Mouse (Mus musculus) midbrain, embryonic 13.5 days (tissue): ENCODE measurements around the gene Inka1. TPM values are rescaled to one million over a fixed set of nuclear protein-coding genes. Genes with fewer than 3 reads are reported as not detected.

ENCODE experiments used
- ATAC-seq: fragments of 200-750 bp; cut with Nextera tagmentation; 2 replicates; pipeline ENCODE4 v1.8.0; 2017; ENCODE audit warnings: mild to moderate bottlenecking, moderate TSS enrichment, moderate library complexity
- H3K27ac ChIP-seq: fragments of 300-500 bp; sonication (generic); 2 replicates; pipeline ENCODE4 v1.5.1; 2015; ENCODE audit warnings: inconsistent platforms, mild to moderate bottlenecking, moderate library complexity
- H3K27me3 ChIP-seq: fragments of 300-500 bp; sonication (generic); 2 replicates; pipeline ENCODE4 v1.6.1; 2015; ENCODE audit warnings: mild to moderate bottlenecking, inconsistent platforms
- H3K36me3 ChIP-seq: fragments of 300-500 bp; sonication (generic); 2 replicates; pipeline ENCODE4 v1.6.1; 2015; ENCODE audit warnings: mild to moderate bottlenecking, inconsistent platforms
- H3K4me1 ChIP-seq: fragments of 300-500 bp; sonication (generic); replicated peaks from 2 replicates; pipeline ENCODE4 v1.6.1; 2015; ENCODE audit warnings: inconsistent platforms
- H3K4me2 ChIP-seq: fragments of 300-500 bp; sonication (generic); replicated peaks from 2 replicates; pipeline ENCODE4 v1.6.1; 2015; ENCODE audit warnings: moderate library complexity, mild to moderate bottlenecking, inconsistent platforms
- H3K4me3 ChIP-seq: fragments of 300-500 bp; sonication (generic); replicated peaks from 2 replicates; pipeline ENCODE4 v1.5.1; 2015; ENCODE audit warnings: mild to moderate bottlenecking, inconsistent platforms
- H3K9ac ChIP-seq: fragments of 300-500 bp; sonication (generic); replicated peaks from 2 replicates; pipeline ENCODE4 v1.6.1; 2015; ENCODE audit warnings: mild to moderate bottlenecking, inconsistent platforms
- H3K9me3 ChIP-seq: fragments of 300-500 bp; sonication (generic); 2 replicates; pipeline ENCODE4 v1.6.1; 2016; ENCODE audit warnings: mild to moderate bottlenecking, inconsistent platforms
- WGBS: fragments of 180-500 bp; shearing (Covaris S2); methylation state at CpG from one replicate; pipeline ENCODE4 v1.1.7; 2015; 5-methylcytosine and 5-hydroxymethylcytosine counted together
- polyA plus RNA-seq: library from polyadenylated mRNA; unstranded; fragments of >200 nt; fragmentation: Nextera tagmentation; extraction: Ambion mirVana; gene quantifications from 2 replicates; pipeline ENCODE4 v1.2.1, GENCODE M21; 2015

Gene Inka1
- polyA plus RNA-seq, 1 experiment from 2014 or later = 13.5 TPM

DNA sequence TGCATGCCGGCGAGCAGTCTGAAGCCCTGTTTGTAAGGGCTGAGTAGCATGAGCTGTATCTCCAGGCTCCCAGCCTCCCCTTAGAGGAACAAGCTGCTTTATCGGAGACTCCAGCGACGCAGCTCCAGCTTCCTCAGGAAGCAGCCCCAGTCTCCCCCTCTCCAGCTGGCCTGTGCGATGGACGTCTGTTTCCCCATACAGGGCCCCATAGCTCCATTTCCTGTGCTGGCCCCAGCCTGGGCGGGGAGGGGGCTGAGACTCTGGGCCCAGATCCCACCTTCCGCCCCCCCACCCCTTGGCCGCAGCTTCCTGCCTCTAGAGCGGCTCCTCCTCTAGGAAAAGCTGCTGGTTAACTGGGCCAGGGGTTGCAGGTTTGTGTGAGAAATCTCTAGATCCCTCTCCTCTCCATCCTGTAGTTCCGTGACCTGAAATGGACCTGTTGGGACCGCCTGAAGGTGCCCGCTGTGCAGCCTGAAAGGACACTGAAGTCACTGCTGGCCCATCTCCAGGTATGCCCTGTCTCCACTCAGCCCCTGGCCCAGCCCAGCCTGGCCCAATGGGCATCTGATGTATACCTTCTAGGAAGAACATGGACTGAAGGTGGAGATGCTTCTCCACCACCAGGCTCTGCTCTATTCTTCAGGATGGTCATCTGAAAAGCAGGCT is 2.9 kb downstream of the Inka1 start, which contains the start of gene Gm20661:
Gene Gm20661 (plus strand): TSS at position 378 of the 666 bp plus-strand sequence.
- no peak for ATAC-seq
- H3K4me3 ChIP-seq = no peak within 1 kb of the TSS
- H3K4me2 ChIP-seq = peak within 1 kb of the TSS; percentile 76
- 59% methylated on average over 14 of the region's 14 CpGs for WGBS
- no peaks in the 10 kb centered on the region for H3K9me3 ChIP-seq
- peak within 1 kb of the TSS; percentile 57 for H3K27ac ChIP-seq
- H3K27me3 ChIP-seq = peaks cover 25% of the 10 kb centered on the region
- H3K9ac ChIP-seq = peak within 1 kb of the TSS; percentile 20; the same call in 1 of the 2 replicates
- H3K36me3 ChIP-seq = no peaks in the 10 kb centered on the region
- peaks cover 33% of the 10 kb centered on the region for H3K4me1 ChIP-seq

DNA sequence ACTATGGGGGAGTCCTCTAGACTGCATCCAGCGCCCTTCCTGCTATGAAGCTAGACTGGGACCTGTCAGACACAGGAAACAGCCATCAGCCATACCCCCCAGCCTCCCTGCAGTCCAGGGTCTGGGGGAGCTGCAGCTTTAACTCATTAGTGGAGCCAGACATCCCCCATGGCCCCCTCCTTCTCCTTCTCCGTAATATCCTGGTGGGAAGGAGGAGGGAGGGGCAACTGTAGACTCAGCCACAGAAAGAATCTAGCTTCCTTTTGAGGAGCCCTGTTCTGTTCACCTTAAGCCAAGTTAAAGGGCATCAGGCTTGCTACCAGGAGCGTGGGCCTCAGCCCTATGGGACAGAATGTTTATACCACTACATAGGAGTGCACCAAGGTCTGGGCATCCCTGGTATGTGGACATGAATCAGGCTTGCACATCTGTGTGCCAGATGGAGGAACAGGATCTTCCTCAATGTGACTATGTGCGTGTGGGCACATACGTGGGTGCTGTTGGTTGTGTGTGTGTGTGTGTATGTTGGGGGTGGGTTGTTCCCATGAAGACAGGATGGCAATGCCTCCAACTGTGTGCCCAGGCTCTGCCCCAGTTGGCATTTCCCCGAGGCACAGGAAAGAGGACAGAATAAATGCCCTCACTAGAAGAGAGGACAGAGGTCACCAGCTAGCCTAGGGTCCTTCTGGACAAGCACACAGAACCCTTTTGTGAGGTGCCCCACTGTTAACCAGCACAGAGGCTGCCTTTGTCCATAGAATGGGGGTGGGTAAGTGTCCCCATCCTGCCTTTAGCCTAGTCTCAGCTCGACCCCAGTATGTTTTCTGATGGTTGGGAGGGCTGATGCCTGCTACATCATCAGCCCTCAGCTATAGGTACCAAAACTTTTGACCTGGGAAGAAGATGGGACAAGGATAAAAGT is 3.7 kb downstream of the Inka1 start:
- Histone ChIP-seq H3K4me2 (no peak overlapping the region; the same call in 1 of the 2 replicates), H3K4me3 (no peak overlapping the region)
- 59% methylated on average over 7 of the region's 7 CpGs for WGBS

GRCm38 (mm10) chr9:107978815-107979214 is 6.9 kb downstream of the Inka1 start:
- H3K9me3 ChIP-seq = no peaks in the 10 kb centered on the region
- H3K4me2 ChIP-seq = no peak overlapping the region
- H3K36me3 ChIP-seq = no peaks in the 10 kb centered on the region
- H3K4me1 ChIP-seq = peaks cover 16% of the 10 kb centered on the region; the same call in 1 of the 2 replicates
- H3K27me3 ChIP-seq = peaks cover 11% of the 10 kb centered on the region
- WGBS = 91% methylated on average over 12 of the region's 12 CpGs
- no peak overlapping the region for H3K4me3 ChIP-seq
- ATAC-seq = no peak
- no peak overlapping the region for H3K27ac ChIP-seq
- no peak overlapping the region for H3K9ac ChIP-seq

More for the DNA sequence above, 3.7 kb downstream of the Inka1 start:
- Histone ChIP-seq H3K27ac (peak overlapping the region; percentile 19; the same call in 1 of the 2 replicates), H3K9me3 (no peaks in the 10 kb centered on the region), H3K36me3 (no peaks in the 10 kb centered on the region), H3K27me3 (peaks cover 25% of the 10 kb centered on the region), H3K4me1 (peaks cover 33% of the 10 kb centered on the region), H3K9ac (peak overlapping the region; percentile 20; the same call in 1 of the 2 replicates)
- no peak for ATAC-seq

GRCm38 (mm10) chr9:107975399-107976386 is 10.0 kb downstream of the Inka1 start, which contains the start of gene Uba7:
Gene Uba7 (plus strand): TSS chr9:107975505.
- Histone ChIP-seq H3K27me3 (no peaks in the 10 kb centered on the region), H3K9me3 (no peaks in the 10 kb centered on the region), H3K36me3 (0 out of 2 replicates have a peak, but pooled peaks cover 1% of the 10 kb centered on the region), H3K27ac (no peak within 1 kb of the TSS), H3K4me2 (no peak within 1 kb of the TSS), H3K4me1 (no peaks in the 10 kb centered on the region), H3K9ac (no peak within 1 kb of the TSS), H3K4me3 (no peak within 1 kb of the TSS)
- ATAC-seq = no peak
- 78% methylated on average over 12 of the region's 12 CpGs for WGBS

DNA sequence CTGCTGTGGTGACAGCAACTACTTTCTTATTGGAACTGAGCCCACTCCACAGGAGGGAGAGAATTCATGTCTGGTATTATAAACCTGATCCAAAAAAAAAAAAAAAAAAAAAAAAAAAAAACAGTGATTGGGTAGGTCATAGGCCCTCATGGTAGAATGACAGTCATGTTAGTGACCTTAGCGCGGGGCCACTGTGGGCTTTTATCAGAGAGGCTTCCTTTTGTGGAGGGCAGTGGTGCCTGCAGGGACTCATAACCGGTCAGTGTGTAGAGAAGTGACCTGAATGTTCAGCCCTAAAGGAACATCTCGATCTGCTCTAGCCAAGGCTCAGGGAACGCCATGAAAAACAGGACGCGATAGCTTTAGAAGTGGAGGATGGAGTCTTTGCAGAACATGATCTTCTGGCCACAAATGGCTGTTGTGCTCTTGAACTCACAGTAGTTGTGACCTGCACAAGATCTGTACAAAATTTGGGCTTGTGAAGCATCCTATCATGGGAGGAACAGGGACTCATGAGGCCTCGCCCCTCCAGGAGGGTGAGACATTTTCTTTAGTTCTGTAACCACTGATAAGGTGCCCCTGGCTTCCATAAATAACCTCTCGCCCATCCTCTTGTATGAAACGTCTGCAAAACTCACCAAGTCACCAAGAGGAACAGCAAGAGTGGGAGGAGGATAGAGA is 11.0 kb downstream of the Inka1 start:
- ATAC-seq = no peak
- no peaks in the 10 kb centered on the region for H3K4me1 ChIP-seq
- peaks cover 11% of the 10 kb centered on the region; the same call in 1 of the 2 replicates for H3K36me3 ChIP-seq
- no peak overlapping the region for H3K27ac ChIP-seq
- 86% methylated on average over 10 of the region's 10 CpGs for WGBS
- H3K27me3 ChIP-seq = no peaks in the 10 kb centered on the region
- H3K4me2 ChIP-seq = no peak overlapping the region
- no peaks in the 10 kb centered on the region for H3K9me3 ChIP-seq
- no peak overlapping the region for H3K4me3 ChIP-seq
- H3K9ac ChIP-seq = no peak overlapping the region

- Histone ChIP-seq H3K4me1 (no peaks in the 10 kb centered on the region), H3K27me3 (no peaks in the 10 kb centered on the region), H3K36me3 (peaks cover 22% of the 10 kb centered on the region), H3K4me2 (no peak overlapping the region), H3K4me3 (no peak overlapping the region), H3K9ac (no peak overlapping the region), H3K9me3 (no peaks in the 10 kb centered on the region), H3K27ac (no peak overlapping the region)
- WGBS = 85% methylated on average over 8 of the region's 8 CpGs
- no peak for ATAC-seq
Observed at GRCm38 (mm10) chr9:107971690-107972541, 13.8 kb downstream of the Inka1 start.

DNA sequence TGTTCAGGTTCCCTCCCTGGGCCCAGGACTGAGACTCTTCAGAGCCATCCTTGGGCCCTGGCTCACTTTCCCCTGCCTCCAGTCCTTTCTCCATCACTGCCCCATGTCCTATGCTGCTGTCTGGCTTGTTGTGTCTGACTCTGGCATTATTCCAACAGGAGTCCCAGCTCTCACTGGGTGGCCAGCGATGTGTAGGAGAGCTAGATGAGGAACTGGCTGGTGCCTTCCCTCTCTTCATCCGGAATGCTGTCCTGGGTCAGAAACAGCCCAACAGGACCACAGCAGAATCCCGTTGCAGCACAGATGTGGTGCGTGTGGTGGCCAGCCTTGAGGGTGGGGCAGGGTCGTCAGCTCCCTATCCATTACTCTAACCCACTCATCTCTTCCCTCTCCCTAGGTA is 15.4 kb downstream of the Inka1 start:
- Histone ChIP-seq H3K9ac (no peak overlapping the region), H3K9me3 (no peaks in the 10 kb centered on the region), H3K27ac (no peak overlapping the region), H3K4me3 (no peak overlapping the region), H3K4me1 (no peaks in the 10 kb centered on the region), H3K27me3 (no peaks in the 10 kb centered on the region), H3K36me3 (peaks cover 22% of the 10 kb centered on the region), H3K4me2 (no peak overlapping the region)
- WGBS = 94% methylated on average over 5 of the region's 5 CpGs
- ATAC-seq = no peak

DNA sequence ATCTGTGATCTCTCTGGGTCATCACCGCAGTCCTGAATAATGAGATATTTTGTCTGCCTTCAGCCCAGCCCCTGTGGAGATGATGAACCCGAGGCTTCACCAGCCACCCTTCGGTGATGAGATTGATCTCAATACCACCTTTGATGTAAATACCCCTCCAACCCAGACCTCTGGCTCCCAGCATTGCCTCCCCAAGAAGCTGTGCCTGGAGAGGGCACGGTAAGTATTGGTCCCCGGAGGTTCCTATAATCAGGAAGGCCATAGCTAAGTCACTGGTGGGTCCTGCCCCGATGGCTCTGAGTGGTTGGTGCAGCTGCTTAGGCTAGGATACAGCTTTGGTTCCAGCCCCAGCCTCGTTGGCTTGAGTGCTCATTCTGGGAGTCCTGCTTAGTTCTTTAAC is 17.1 kb downstream of the Inka1 start:
- no peaks in the 10 kb centered on the region for H3K9me3 ChIP-seq
- H3K4me2 ChIP-seq = no peak overlapping the region
- no peak overlapping the region for H3K27ac ChIP-seq
- no peaks in the 10 kb centered on the region for H3K4me1 ChIP-seq
- H3K27me3 ChIP-seq = no peaks in the 10 kb centered on the region
- H3K4me3 ChIP-seq = no peak overlapping the region
- no peak overlapping the region for H3K9ac ChIP-seq
- peaks cover 22% of the 10 kb centered on the region for H3K36me3 ChIP-seq
- no peak for ATAC-seq
- WGBS = 95% methylated on average over 7 of the region's 7 CpGs

DNA sequence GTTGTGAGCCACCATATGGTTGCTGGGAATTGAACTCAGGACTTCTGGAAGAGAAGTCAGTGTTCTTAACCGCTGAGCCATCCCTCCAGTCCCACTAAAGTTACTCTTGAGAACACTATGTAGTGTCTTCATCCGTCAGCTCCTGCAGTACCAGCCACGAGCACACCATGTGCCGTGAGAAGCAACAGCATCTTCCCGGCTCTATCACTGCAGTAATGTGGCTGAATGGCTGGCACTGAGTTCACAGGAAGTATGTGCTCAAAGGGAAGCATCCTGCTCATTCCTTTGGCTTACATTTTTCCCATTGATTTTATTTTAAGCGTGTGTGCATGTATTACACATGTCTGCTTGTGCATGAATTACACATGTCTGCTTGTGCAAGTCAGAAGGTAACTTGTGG is 18.2 kb downstream of the Inka1 start:
- 87% methylated on average over 6 of the region's 6 CpGs for WGBS
- no peak for ATAC-seq

GRCm38 (mm10) chr9:107966676-107967075 is 19.0 kb downstream of the Inka1 start:
- no peak overlapping the region for H3K4me2 ChIP-seq
- H3K4me1 ChIP-seq = peaks cover 7% of the 10 kb centered on the region
- H3K27me3 ChIP-seq = no peaks in the 10 kb centered on the region
- WGBS = 93% methylated on average over 10 of the region's 10 CpGs
- no peaks in the 10 kb centered on the region for H3K9me3 ChIP-seq
- ATAC-seq = no peak
- no peak overlapping the region for H3K4me3 ChIP-seq
- no peak overlapping the region for H3K27ac ChIP-seq
- H3K36me3 ChIP-seq = peaks cover 25% of the 10 kb centered on the region
- no peak overlapping the region for H3K9ac ChIP-seq

More for the DNA sequence above, 18.2 kb downstream of the Inka1 start:
- Histone ChIP-seq H3K4me3 (no peak overlapping the region), H3K36me3 (peaks cover 22% of the 10 kb centered on the region), H3K9me3 (no peaks in the 10 kb centered on the region), H3K4me2 (no peak overlapping the region), H3K27me3 (no peaks in the 10 kb centered on the region), H3K9ac (no peak overlapping the region), H3K27ac (no peak overlapping the region), H3K4me1 (no peaks in the 10 kb centered on the region)
